Mouse (Mus musculus) neural tube, embryonic 14.5 days (tissue): ENCODE results near the gene Zkscan17. TPM values are rescaled to one million over a fixed set of nuclear protein-coding genes. Genes with fewer than 3 reads are reported as not detected.
A peak's percentile ranks its signal among the peaks of the same experiment; 100 is the strongest.

ENCODE experiments used
- ATAC-seq: fragments of 200-750 bp; cut with Nextera tagmentation; 2 replicates; pipeline ENCODE4 v1.8.0; 2017; ENCODE audit warnings: low read depth, mild to moderate bottlenecking, moderate TSS enrichment, moderate library complexity
- H3K27ac ChIP-seq: fragments of 300-500 bp; sonication (generic); 2 replicates; pipeline ENCODE4 v1.5.1; 2014; ENCODE audit warnings: low read depth, mild to moderate bottlenecking, control low read depth, low read length, moderate library complexity, mixed read lengths
- H3K27me3 ChIP-seq: fragments of 300-500 bp; sonication (generic); 2 replicates; pipeline ENCODE4 v1.6.1; 2014; ENCODE audit warnings: low read length; ENCODE audit not compliant: control insufficient read depth, insufficient read depth
- H3K36me3 ChIP-seq: fragments of 300-500 bp; sonication (generic); 2 replicates; pipeline ENCODE4 v1.6.1; 2014; ENCODE audit warnings: low read length, mixed read lengths; ENCODE audit not compliant: control insufficient read depth, insufficient read depth
- H3K4me1 ChIP-seq: fragments of 300-500 bp; sonication (generic); 2 replicates; pipeline ENCODE4 v1.6.1; 2014; ENCODE audit warnings: low read length; ENCODE audit not compliant: control insufficient read depth, insufficient read depth
- H3K4me2 ChIP-seq: fragments of 300-500 bp; sonication (generic); 2 replicates; pipeline ENCODE4 v1.6.1; 2014; ENCODE audit warnings: mild to moderate bottlenecking, low read depth, low read length, control low read depth
- H3K4me3 ChIP-seq: fragments of 300-500 bp; sonication (generic); 2 replicates; pipeline ENCODE4 v1.5.1; 2014; ENCODE audit warnings: low read depth, low read length, control low read depth, mixed read lengths
- H3K9ac ChIP-seq: fragments of 300-500 bp; sonication (generic); replicated peaks from 2 replicates; pipeline ENCODE4 v1.6.1; 2014; ENCODE audit warnings: low read depth, mild to moderate bottlenecking, control low read depth, low read length, mixed read lengths
- H3K9me3 ChIP-seq: fragments of 300-500 bp; sonication (generic); 2 replicates; pipeline ENCODE4 v1.6.1; 2016; ENCODE audit warnings: low read length; ENCODE audit not compliant: control insufficient read depth
- WGBS: fragments of 180-500 bp; shearing (Covaris S2); extraction: QIAGEN DNeasy Blood & Tissue Kit; methylation state at CpG from one replicate; pipeline ENCODE4 v1.1.7; 2014; 5-methylcytosine and 5-hydroxymethylcytosine counted together
- polyA plus RNA-seq: library from polyadenylated mRNA; unstranded; fragments of >200 nt; fragmentation: Nextera tagmentation; extraction: Ambion mirVana; gene quantifications from 2 replicates; pipeline ENCODE4 v1.2.1, GENCODE M21; 2014

The Zkscan17 gene
- polyA plus RNA-seq, 1 experiment from 2014 or later: 11.3 TPM

DNA sequence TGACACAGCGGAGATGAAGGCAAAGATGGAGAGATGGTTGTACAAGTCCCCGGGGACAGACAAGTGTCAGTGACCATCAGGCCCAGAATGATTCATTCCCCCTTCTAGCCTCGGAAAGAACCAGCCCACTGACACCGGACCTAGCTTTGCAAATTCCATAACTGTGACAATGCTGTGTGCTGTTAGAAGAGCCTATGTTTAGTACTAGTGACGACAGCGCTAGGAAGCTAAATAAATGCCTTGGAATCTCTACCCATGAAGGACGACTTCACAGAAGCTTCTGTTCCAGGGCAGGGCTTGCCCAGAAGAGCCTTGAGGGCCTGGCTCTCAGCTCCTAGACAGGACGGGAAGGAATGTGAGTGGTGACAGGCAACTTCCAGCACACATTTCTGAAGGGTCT is 40.3 kb downstream of the Zkscan17 start:
- Histone ChIP-seq H3K27ac (no peak overlapping the region), H3K9ac (no peak overlapping the region), H3K9me3 (no peaks in the 10 kb centered on the region), H3K4me3 (no peak overlapping the region), H3K27me3 (no peaks in the 10 kb centered on the region), H3K4me1 (no peaks in the 10 kb centered on the region), H3K36me3 (peaks cover 26% of the 10 kb centered on the region), H3K4me2 (no peak overlapping the region)
- WGBS: 87% methylated on average over 8 of the region's 8 CpGs
- ATAC-seq: no peak

DNA sequence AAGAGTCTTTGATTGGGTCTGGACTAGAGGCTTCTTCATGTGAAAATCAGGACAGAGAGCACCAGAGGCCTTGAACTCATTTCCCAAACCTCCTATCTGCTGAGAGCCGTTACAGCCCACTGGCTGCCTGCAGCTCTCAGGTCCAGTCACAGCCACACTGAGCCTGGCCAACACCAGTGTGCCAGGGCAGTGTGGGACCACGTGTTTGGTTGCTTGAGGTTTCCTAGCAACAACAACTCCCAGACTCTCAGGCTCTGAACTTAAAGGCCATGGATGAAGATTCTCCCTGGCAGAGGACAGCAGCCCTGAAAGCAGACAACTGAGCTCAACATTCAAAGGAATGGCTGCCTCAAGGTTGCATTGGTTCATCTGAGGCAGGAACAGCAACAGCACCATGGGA is 40.9 kb downstream of the Zkscan17 start:
- H3K4me1 ChIP-seq: no peaks in the 10 kb centered on the region
- peaks cover 26% of the 10 kb centered on the region for H3K36me3 ChIP-seq
- H3K4me3 ChIP-seq: no peak overlapping the region
- H3K9me3 ChIP-seq: no peaks in the 10 kb centered on the region
- WGBS: 56% methylated on average over 2 of the region's 2 CpGs
- H3K27ac ChIP-seq: no peak overlapping the region
- H3K9ac ChIP-seq: no peak overlapping the region
- no peak for ATAC-seq
- no peak overlapping the region for H3K4me2 ChIP-seq
- no peaks in the 10 kb centered on the region for H3K27me3 ChIP-seq

DNA sequence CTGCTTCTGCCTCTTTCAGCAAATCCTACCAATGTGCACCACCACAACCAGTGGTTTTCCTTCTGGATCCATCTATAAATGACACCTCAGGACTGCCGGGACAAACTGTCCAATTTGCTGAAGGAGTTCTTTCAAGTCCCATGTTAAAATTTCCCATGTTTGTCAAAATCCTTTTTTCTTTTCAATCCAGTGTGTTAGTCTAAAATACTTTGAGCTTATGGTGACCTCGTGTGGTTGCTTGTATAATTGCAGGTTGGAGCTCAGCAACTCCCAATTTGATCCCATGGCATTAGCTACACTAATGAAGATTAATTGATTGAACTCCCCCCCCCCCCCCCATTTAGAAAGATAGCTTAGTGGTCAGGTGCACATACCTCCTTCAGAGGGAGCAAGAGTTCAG is 43.3 kb downstream of the Zkscan17 start:
- no peak overlapping the region for H3K27ac ChIP-seq
- H3K9me3 ChIP-seq: no peaks in the 10 kb centered on the region
- no peak overlapping the region for H3K4me3 ChIP-seq
- H3K9ac ChIP-seq: no peak overlapping the region
- no peak overlapping the region for H3K4me2 ChIP-seq
- no peaks in the 10 kb centered on the region for H3K27me3 ChIP-seq
- H3K36me3 ChIP-seq: peaks cover 16% of the 10 kb centered on the region; the same call in 1 of the 2 replicates
- no peak for ATAC-seq
- WGBS: 13% methylated on average over 2 of the region's 2 CpGs
- no peaks in the 10 kb centered on the region for H3K4me1 ChIP-seq

DNA sequence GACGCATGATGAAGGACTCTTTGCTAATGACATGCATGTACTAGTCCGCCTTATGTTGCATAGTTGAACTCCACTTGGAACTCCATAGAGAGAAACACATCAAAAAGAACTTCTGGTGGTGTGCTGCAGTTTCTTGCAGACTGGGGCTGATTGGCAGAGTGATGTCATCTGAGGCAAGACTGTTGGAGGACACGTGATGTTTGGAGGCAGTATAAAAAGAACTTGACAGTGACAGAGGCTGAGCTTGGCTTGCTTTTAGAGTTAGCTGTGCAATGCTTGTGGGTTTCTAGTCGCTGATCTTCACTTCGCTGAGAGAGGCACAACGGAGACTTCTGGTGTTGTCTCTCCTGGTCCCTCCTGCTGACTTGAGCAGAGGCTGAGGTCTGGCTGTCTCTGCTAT is 49.3 kb downstream of the Zkscan17 start:
- Histone ChIP-seq H3K9me3 (no peaks in the 10 kb centered on the region), H3K4me1 (no peaks in the 10 kb centered on the region), H3K9ac (no peak overlapping the region), H3K4me3 (no peak overlapping the region), H3K36me3 (no peaks in the 10 kb centered on the region), H3K4me2 (no peak overlapping the region), H3K27me3 (no peaks in the 10 kb centered on the region), H3K27ac (no peak overlapping the region)
- no peak for ATAC-seq
- WGBS: 72% methylated on average over 6 of the region's 6 CpGs

DNA sequence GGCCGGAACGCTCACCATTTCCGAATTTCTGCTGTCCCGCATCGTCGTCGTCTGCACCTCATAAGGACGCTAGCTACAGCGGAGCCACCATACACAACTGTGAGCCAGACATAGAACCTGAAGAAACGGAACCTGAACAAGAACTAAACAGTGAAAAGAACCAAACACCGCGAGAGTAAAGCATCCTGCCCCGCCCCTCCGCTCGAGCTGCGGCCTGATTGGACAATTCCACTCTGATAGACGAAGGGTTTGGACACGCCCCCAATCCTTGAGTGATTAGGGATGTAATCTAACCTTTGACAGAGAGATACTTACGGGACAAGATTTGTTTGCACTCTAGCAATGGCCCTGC is 54.2 kb downstream of the Zkscan17 start, which contains the start of gene Zfp867:
Zfp867 (minus strand) TSS at position 149 of the 352 bp plus-strand sequence.
- ATAC-seq: peak; percentile 93
- Histone ChIP-seq H3K27ac (peak within 1 kb of the TSS; percentile 80), H3K9me3 (no peaks in the 10 kb centered on the region), H3K27me3 (no peaks in the 10 kb centered on the region), H3K36me3 (no peaks in the 10 kb centered on the region), H3K9ac (peak within 1 kb of the TSS; percentile 89), H3K4me2 (peak within 1 kb of the TSS; percentile 82), H3K4me3 (peak within 1 kb of the TSS; percentile 84), H3K4me1 (peaks cover 8% of the 10 kb centered on the region)
- under 1% methylated on average over 19 of the region's 19 CpGs for WGBS

DNA sequence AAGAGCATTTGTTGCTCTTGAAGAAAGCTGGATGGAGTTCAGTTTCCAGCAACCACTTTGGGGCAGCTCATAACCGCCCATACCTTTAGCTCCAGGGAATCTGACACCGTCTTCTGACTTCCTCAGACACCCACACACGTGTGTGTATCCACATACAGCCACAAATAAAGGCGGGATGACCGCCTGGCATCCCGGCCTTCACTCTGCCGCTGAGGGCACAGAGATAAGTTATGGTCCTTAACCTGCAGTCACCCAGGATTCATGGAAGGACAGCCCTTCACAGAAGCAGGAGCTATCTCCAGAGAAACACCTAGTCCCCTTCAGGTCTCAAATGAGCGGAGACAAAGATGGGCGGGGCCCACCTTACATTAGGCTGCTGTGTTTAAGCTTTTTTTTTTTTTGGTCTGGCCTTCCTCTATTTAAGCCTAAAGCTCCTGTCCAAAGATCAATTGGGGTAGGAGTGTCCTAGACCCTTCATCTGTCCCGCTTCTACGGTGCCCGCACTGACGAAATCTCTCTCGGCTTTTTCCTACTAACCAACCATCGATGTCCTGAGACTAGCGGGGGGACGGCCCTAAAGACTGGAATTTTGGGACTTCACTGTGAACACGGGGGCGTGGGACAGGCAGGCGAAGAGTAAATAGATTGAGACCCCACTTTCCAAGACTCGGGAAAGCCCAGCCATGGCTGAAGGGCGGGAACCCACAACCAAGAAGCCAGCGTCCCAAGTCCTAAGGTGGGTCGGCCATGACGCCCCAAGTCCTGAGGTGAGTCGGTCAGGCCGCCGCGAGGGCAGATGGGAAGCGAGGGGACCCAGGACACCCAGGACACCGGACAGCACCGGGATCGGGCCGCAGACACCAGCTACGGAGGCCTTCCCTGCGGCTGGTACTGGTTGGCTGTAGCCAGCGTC is 54.9 kb downstream of the Zkscan17 start:
- ATAC-seq: peak; percentile 77
- no peaks in the 10 kb centered on the region for H3K36me3 ChIP-seq
- peak overlapping the region; percentile 89 for H3K9ac ChIP-seq
- no peaks in the 10 kb centered on the region for H3K9me3 ChIP-seq
- WGBS: 6% methylated on average over 37 of the region's 37 CpGs
- H3K4me1 ChIP-seq: peaks cover 8% of the 10 kb centered on the region
- peak overlapping the region; percentile 80 for H3K27ac ChIP-seq
- no peaks in the 10 kb centered on the region for H3K27me3 ChIP-seq
- H3K4me3 ChIP-seq: peak overlapping the region; percentile 84
- H3K4me2 ChIP-seq: peak overlapping the region; percentile 82

DNA sequence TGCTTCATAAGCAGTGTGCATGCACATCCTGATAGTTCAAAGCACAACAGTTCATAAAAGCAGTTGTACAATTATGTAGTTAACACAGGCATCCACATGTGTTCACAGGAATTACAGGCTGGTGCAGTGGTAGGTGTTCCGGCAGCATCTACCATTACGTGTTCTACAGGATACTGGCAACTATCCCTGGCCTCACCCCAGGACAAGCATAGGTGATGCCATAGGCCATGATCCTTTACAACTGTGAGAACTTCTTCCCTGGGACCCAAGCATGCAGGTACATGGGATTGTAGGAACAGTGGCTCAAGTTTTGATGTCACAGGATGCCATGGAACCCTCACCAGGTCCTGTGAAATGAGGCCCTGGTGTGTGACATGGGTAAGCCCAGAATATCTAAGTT is 66.1 kb downstream of the Zkscan17 start:
- H3K4me1 ChIP-seq: no peaks in the 10 kb centered on the region
- peaks cover 49% of the 10 kb centered on the region for H3K36me3 ChIP-seq
- no peak overlapping the region for H3K4me3 ChIP-seq
- ATAC-seq: no peak
- 99% methylated on average over 2 of the region's 2 CpGs for whole genome bisulfite sequencing
- H3K27ac ChIP-seq: no peak overlapping the region
- no peaks in the 10 kb centered on the region for H3K27me3 ChIP-seq
- peaks cover 18% of the 10 kb centered on the region for H3K9me3 ChIP-seq
- H3K9ac ChIP-seq: no peak overlapping the region
- H3K4me2 ChIP-seq: no peak overlapping the region

DNA sequence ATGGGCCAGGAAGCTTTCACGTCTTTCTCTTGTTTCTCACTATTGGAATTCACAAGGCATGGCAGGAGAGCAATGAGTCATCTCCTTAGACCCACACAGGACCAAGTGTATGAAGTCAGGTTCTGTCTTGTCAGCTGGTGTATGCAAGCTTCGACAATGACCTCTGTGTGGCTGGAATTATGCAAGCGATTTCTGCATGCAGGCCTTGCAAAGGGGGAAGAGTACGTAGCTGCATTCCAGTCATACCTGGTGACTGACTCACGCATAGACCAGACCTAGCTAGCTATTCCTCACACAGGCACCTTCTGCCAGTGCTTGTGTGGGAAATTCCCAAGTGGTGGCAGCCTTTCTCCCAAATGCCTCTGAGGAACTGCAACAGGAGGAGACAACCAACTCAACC is 67.6 kb downstream of the Zkscan17 start:
- Histone ChIP-seq H3K36me3 (peaks cover 56% of the 10 kb centered on the region), H3K4me3 (no peak overlapping the region), H3K27me3 (no peaks in the 10 kb centered on the region), H3K4me2 (no peak overlapping the region), H3K9ac (no peak overlapping the region), H3K27ac (no peak overlapping the region), H3K9me3 (peaks cover 17% of the 10 kb centered on the region), H3K4me1 (no peaks in the 10 kb centered on the region)
- ATAC-seq: no peak
- 63% methylated on average over 5 of the region's 5 CpGs for WGBS

DNA sequence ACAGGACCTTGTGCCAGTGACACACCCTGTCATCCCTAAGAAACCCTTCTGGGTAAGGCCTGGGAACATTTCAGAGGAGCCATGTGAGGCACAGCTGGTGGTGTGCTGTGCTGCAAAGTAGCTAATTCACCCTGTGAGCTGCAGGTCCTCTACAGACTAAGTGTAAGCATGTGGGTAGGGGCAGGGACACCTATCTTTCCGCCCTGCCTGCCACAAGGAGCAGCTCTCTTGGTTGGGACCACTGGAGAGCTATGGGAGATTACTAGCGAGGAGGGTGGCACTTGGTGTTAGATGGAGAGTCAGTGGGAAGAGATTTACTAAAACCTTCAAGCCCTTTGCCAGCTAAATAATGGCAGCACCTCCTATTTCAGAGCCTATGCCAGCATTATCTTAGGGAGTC is 69.7 kb downstream of the Zkscan17 start:
- Histone ChIP-seq H3K4me1 (no peaks in the 10 kb centered on the region), H3K27ac (no peak overlapping the region), H3K4me2 (no peak overlapping the region), H3K9me3 (no peaks in the 10 kb centered on the region), H3K36me3 (peaks cover 45% of the 10 kb centered on the region), H3K9ac (no peak overlapping the region), H3K4me3 (no peak overlapping the region), H3K27me3 (no peaks in the 10 kb centered on the region)
- WGBS: 91% methylated on average over 2 of the region's 2 CpGs
- ATAC-seq: no peak
